Comparison of ENCODE assay signal across 8 mouse cellular contexts in the genomic region with DNA sequence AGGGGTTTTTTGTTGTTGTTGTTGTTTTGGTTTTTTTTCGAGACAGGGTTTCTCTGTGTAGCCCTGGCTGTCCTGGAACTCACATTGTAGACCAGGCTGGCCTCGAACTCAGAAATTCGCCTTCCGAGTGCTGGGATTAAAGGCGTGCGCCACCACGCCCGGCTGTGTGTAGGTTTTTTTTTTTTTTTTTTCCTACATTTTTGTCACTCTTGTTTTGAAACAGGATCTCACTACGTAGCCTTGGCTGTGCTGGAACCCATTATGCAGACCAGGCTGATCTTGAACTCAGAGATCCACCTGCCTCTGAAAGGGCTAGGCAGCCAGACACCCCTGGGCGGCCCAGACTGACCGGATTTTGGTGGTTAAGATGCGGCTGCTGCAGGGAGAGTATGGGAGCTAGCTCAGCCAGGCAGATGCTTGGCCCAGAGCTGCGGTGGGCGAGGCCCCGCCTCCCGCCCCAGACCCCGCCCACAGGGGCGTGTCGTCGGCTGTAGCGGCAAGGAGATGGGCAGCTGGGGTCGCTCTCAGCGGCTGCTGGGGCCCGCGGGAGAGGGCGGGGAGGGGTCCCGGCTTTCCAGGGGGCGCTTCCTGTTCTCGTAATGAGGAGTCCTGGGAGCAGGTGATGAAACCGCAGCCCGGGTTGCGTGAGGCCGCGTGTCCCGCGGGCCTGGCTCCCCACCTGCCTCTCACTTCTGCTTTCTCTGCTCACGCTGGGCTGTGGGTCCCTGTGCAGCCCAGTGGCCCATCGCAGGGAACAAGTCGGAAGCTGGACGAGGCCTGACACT. TPM values are rescaled to one million over a fixed set of nuclear protein-coding genes. Genes with fewer than 3 reads are reported as not detected.
DNase-seq lines count a peak whose midpoint lies in the region; ATAC-seq lines count a peak whose summit lies in the region.

No protein-coding gene starts in this region.

- peak overlapping the region; percentile 64 for H3K9ac ChIP-seq in forebrain, embryonic 13.5 days

- no peak overlapping the region for H3K27ac ChIP-seq in forebrain, embryonic 13.5 days

- intact Hi-C loops in heart, postnatal 10 days (cut with DNase I), result no loop called here

- peaks cover 4% of the 10 kb centered on the region for H3K4me1 ChIP-seq in forebrain, embryonic 13.5 days

- peaks cover 4% of the 10 kb centered on the region; the same call in 1 of the 2 replicates for H3K27me3 ChIP-seq in forebrain, embryonic 13.5 days

- 13% methylated on average over 38 of the region's 40 CpGs for WGBS in forebrain, embryonic 13.5 days

- peak; percentile 90 for DNase-seq in ES-CJ7 (ENCODE audit: low read depth, low spot score)
- DNase-seq in brain, embryonic 18.5 days (ENCODE audit: low read depth, low spot score), result peak; percentile 50
- DNase-seq in heart, postnatal 10 days, result peak; percentile 74 to 76
- DNase-seq in kidney, postnatal 4 days, result peak; percentile 83 to 89
- peak; percentile 83 for DNase-seq in lung, postnatal 10 days
- peak; percentile 75 for DNase-seq in ovary, postnatal 36 days (ENCODE audit: low spot score)
- peak; percentile 91 for DNase-seq in thymus, postnatal 14 days

- ATAC-seq in forebrain, embryonic 13.5 days, result peak; percentile 96

- H3K4me3 ChIP-seq in forebrain, embryonic 13.5 days, result peak overlapping the region; percentile 48

- no peaks in the 10 kb centered on the region for H3K36me3 ChIP-seq in forebrain, embryonic 13.5 days (ENCODE audit: poor library complexity, severe bottlenecking)

- peak overlapping the region; percentile 71 for H3K4me2 ChIP-seq in forebrain, embryonic 13.5 days

- no peaks in the 10 kb centered on the region for H3K9me3 ChIP-seq in forebrain, embryonic 13.5 days (replicated peaks)

RNA-seq across cellular contexts. Expression of gene Tmem161a, which starts 13.9 kb away (rescaled TPM):
- polyA plus RNA-seq in forebrain, embryonic 13.5 days (2015; fragmentation: Nextera tagmentation; extraction: Ambion mirVana), result 50.2 and 59.5 TPM in 2 replicates
- total RNA-seq in heart, postnatal 10 days (2021), result 100 to 1,000 TPM in 1 of 2 experiments, 10 to 100 TPM in 1; 88.3 to 103 TPM

RNA-seq across cellular contexts. Expression of gene Mef2b, which starts 18.8 kb away (rescaled TPM):
- polyA plus RNA-seq in forebrain, embryonic 13.5 days (2015; fragmentation: Nextera tagmentation; extraction: Ambion mirVana), result 0.23 and 0.45 TPM in 2 replicates
- total RNA-seq in heart, postnatal 10 days (2021), result under 1 TPM; 0.38 to 0.45 TPM

RNA-seq across cellular contexts. Expression of gene Borcs8, which starts 19.0 kb away (rescaled TPM):
- 47.4 and 48.0 TPM in 2 replicates for polyA plus RNA-seq in forebrain, embryonic 13.5 days (2015; fragmentation: Nextera tagmentation; extraction: Ambion mirVana)
- total RNA-seq in heart, postnatal 10 days (2021), result 10 to 100 TPM; 30.3 TPM

RNA-seq across cellular contexts. Expression of gene Rfxank, which starts 19.3 kb away (rescaled TPM):
- 12.2 and 14.2 TPM in 2 replicates for polyA plus RNA-seq in forebrain, embryonic 13.5 days (2015; fragmentation: Nextera tagmentation; extraction: Ambion mirVana)
- 10 to 100 TPM; 20.7 to 22.4 TPM for total RNA-seq in heart, postnatal 10 days (2021)

RNA-seq across cellular contexts. Expression of gene Nr2c2ap, which starts 27.1 kb away (rescaled TPM):
- polyA plus RNA-seq in forebrain, embryonic 13.5 days (2015; fragmentation: Nextera tagmentation; extraction: Ambion mirVana), result 33.4 and 37.4 TPM in 2 replicates
- 10 to 100 TPM; 10.9 to 12.8 TPM for total RNA-seq in heart, postnatal 10 days (2021)
